Mouse (Mus musculus): Measurements from ENCODE around the gene Rfc1.
"Not testable (repeated sequence)": the region's sequence is repeated elsewhere in the genome, so short reads cannot be mapped to it uniquely, and the experiment has no call there.

The Rfc1 gene

GRCm38 (mm10) chr5:65299623-65300022 lies 35.8 kb downstream of the Rfc1 start:
- in situ Hi-C loops (cut with MseI, MboI): not testable (repeated sequence)

GRCm38 (mm10) chr5:65298167-65298950 lies 37.1 kb downstream of the Rfc1 start:
- in situ Hi-C loops (cut with MseI, MboI): no loop called here

GRCm38 (mm10) chr5:65294270-65294669 lies 41.2 kb downstream of the Rfc1 start:
- in situ Hi-C loops (cut with MseI, MboI): no loop called here

- in situ Hi-C loops (cut with MseI, MboI): no loop called here
Measured at GRCm38 (mm10) chr5:65293627-65294026, 41.8 kb downstream of the Rfc1 start.

- in situ Hi-C loops (cut with MseI, MboI): not testable (repeated sequence)
Measured at GRCm38 (mm10) chr5:65289009-65289408, 46.5 kb downstream of the Rfc1 start.

GRCm38 (mm10) chr5:65287751-65288701 lies 47.4 kb downstream of the Rfc1 start:
- in situ Hi-C loops (cut with MseI, MboI): no loop called here

GRCm38 (mm10) chr5:65284171-65284570 lies 51.3 kb downstream of the Rfc1 start:
- in situ Hi-C loops (cut with MseI, MboI): no loop called here

- in situ Hi-C loops (cut with MseI, MboI): no loop called here
Measured at GRCm38 (mm10) chr5:65281216-65281615, 54.3 kb downstream of the Rfc1 start.

- in situ Hi-C loops (cut with MseI, MboI): no loop called here
Measured at GRCm38 (mm10) chr5:65279133-65279651, 56.3 kb downstream of the Rfc1 start.

GRCm38 (mm10) chr5:65273966-65274365 lies 61.5 kb downstream of the Rfc1 start:
- in situ Hi-C loops (cut with MseI, MboI): no loop called here

- in situ Hi-C loops (cut with MseI, MboI): no loop called here
Measured at GRCm38 (mm10) chr5:65257910-65258505, 77.5 kb downstream of the Rfc1 start.

GRCm38 (mm10) chr5:65250185-65250855 lies 85.2 kb downstream of the Rfc1 start:
- in situ Hi-C loops (cut with MseI, MboI): no loop called here

- in situ Hi-C loops (cut with MseI, MboI): loop anchor here in 1 of 2 experiments (10.0 kb wide), 1 partner anchor 242 kb away; no protein-coding TSS in a partner anchor
Measured at GRCm38 (mm10) chr5:65247296-65247695, 88.2 kb downstream of the Rfc1 start.

- in situ Hi-C loops (cut with MseI, MboI): loop anchor here in 1 of 2 experiments (10.0 kb wide), 1 partner anchor 238 kb away; no protein-coding TSS in a partner anchor
Measured at GRCm38 (mm10) chr5:65242740-65243139, 92.7 kb downstream of the Rfc1 start.

GRCm38 (mm10) chr5:65231289-65232003 lies 104.0 kb downstream of the Rfc1 start:
- in situ Hi-C loops (cut with MseI, MboI): loop anchor here in 1 of 2 experiments (10.0 kb wide), 1 partner anchor 347 kb away; no protein-coding TSS in a partner anchor

GRCm38 (mm10) chr5:65224056-65224455 lies 111.4 kb downstream of the Rfc1 start:
- in situ Hi-C loops (cut with MseI, MboI): loop anchor here in 1 of 2 experiments (10.0 kb wide), 1 partner anchor 219 kb away; no protein-coding TSS in a partner anchor

GRCm38 (mm10) chr5:65221037-65221436 lies 114.4 kb downstream of the Rfc1 start:
- in situ Hi-C loops (cut with MseI, MboI): loop anchor here in 1 of 2 experiments (10.0 kb wide), 1 partner anchor 216 kb away; no protein-coding TSS in a partner anchor

- in situ Hi-C loops (cut with MseI, MboI): no loop called here
Measured at GRCm38 (mm10) chr5:65217305-65218269, 117.9 kb downstream of the Rfc1 start.

GRCm38 (mm10) chr5:65213321-65213720 lies 122.1 kb downstream of the Rfc1 start:
- in situ Hi-C loops (cut with MseI, MboI): no loop called here
